Mouse (Mus musculus) kidney, postnatal 0 days (tissue): Measurements from ENCODE around the gene Gm28635. TPM values are rescaled to one million over a fixed set of nuclear protein-coding genes. Genes with fewer than 3 reads are reported as not detected.

Experiments
- ATAC-seq: fragments of 200-750 bp; cut with Nextera tagmentation; replicated peaks from 2 replicates; pipeline ENCODE4 v1.8.0; 2017; ENCODE audit warnings: low read depth, moderate number of reproducible peaks, moderate TSS enrichment, moderate library complexity; ENCODE audit not compliant: low FRiP score
- DNase-seq: peaks from one replicate; pipeline ENCODE4 v3.0.0-alpha.2; 2016; ENCODE audit warnings: low spot score
- H3K27ac ChIP-seq: fragments of 300-500 bp; sonication (generic); 2 replicates; pipeline ENCODE4 v1.5.1; 2014; ENCODE audit warnings: mild to moderate bottlenecking
- H3K27me3 ChIP-seq: fragments of 300-500 bp; sonication (generic); 2 replicates; pipeline ENCODE4 v1.6.1; 2014; ENCODE audit warnings: low read length, mixed read lengths; ENCODE audit not compliant: insufficient read depth
- H3K36me3 ChIP-seq: fragments of 300-500 bp; sonication (generic); 2 replicates; pipeline ENCODE4 v1.6.1; 2014; ENCODE audit warnings: low read length, mixed read lengths; ENCODE audit not compliant: insufficient read depth
- H3K4me1 ChIP-seq: fragments of 300-500 bp; sonication (generic); replicated peaks from 2 replicates; pipeline ENCODE4 v1.6.1; 2014; ENCODE audit warnings: antibody characterized with exemption, low read length, mixed read lengths; ENCODE audit not compliant: insufficient read depth
- H3K4me2 ChIP-seq: fragments of 300-500 bp; sonication (generic); 2 replicates; pipeline ENCODE4 v1.6.1; 2014; ENCODE audit warnings: mild to moderate bottlenecking, low read length, moderate library complexity, mixed read lengths
- H3K4me3 ChIP-seq: fragments of 300-500 bp; sonication (generic); replicated peaks from 2 replicates; pipeline ENCODE4 v1.5.1; 2014; ENCODE audit warnings: low read depth, low read length
- H3K9ac ChIP-seq: fragments of 300-500 bp; sonication (generic); 2 replicates; pipeline ENCODE4 v1.6.1; 2014; ENCODE audit warnings: low read depth, low read length
- H3K9me3 ChIP-seq: fragments of 300-500 bp; sonication (generic); replicated peaks from 2 replicates; pipeline ENCODE4 v1.6.1; 2016; ENCODE audit warnings: low read length, inconsistent platforms, mixed read lengths
- CTCF ChIP-seq: IDR thresholded peaks from 2 replicates; pipeline ENCODE4 v1.5.1; 2016; ENCODE audit warnings: antibody characterized with exemption, low read depth, mild to moderate bottlenecking, moderate library complexity
- WGBS: fragments of 180-500 bp; shearing (Covaris S2); extraction: QIAGEN DNeasy Blood & Tissue Kit; methylation state at CpG from one replicate; pipeline ENCODE4 v1.1.7; 2014; 5-methylcytosine and 5-hydroxymethylcytosine counted together
- polyA plus RNA-seq: library from polyadenylated mRNA; unstranded; fragments of >200 nt; fragmentation: Nextera tagmentation; extraction: Ambion mirVana; gene quantifications from 2 replicates; pipeline ENCODE4 v1.2.1, GENCODE M21; 2015

The Gm28635 gene
- polyA plus RNA-seq, 1 experiment from 2014 or later: not detected

- H3K36me3 ChIP-seq: no peaks in the 10 kb centered on the region
- no peaks in the 10 kb centered on the region for H3K9me3 ChIP-seq
- ATAC-seq (no peak), DNase-seq (peak; percentile 38)
- 25% methylated on average over 4 of the region's 4 CpGs for WGBS
- H3K4me1 ChIP-seq: peaks cover 71% of the 10 kb centered on the region
- 0 out of 2 replicates have a peak, but pooled peaks have one; percentile 8 for TF ChIP-seq CTCF
- no peaks in the 10 kb centered on the region for H3K27me3 ChIP-seq
- no peak overlapping the region for H3K4me3 ChIP-seq
- H3K27ac ChIP-seq: peak overlapping the region; percentile 96
- H3K4me2 ChIP-seq: peak overlapping the region; percentile 48
- peak overlapping the region; percentile 35; the same call in 1 of the 2 replicates for H3K9ac ChIP-seq
Observed at GRCm38 (mm10) chr2:84634934-84635482, 42.8 kb downstream of the Gm28635 start.

DNA sequence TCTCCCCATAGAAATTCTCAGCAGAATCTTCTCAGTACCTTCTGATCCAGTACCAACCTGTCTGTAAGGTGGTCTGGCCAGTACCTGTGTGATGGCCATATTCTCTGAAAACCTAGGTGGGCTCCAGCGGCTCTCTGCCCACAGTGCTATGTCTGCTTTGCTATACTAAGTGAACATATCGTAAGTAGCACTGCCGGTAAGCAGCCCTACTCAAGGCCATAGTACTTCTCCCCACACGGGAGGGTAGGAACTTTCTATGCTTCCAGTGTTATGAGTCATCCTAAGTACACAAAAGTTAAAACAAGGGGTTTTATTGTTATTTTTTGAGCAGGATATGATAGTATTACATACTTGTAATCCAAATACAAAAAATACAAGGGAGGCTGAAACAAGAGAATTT is 43.8 kb downstream of the Gm28635 start:
- no peak for ATAC-seq
- 53% methylated on average over 4 of the region's 4 CpGs for WGBS
- no peak for DNase-seq
- H3K27ac ChIP-seq: peak overlapping the region; percentile 96; the same call in 1 of the 2 replicates
- H3K9ac ChIP-seq: no peak overlapping the region
- H3K27me3 ChIP-seq: no peaks in the 10 kb centered on the region
- no peak overlapping the region for H3K4me3 ChIP-seq
- H3K36me3 ChIP-seq: 0 out of 2 replicates have a peak, but pooled peaks cover 2% of the 10 kb centered on the region
- H3K4me1 ChIP-seq: peaks cover 66% of the 10 kb centered on the region
- no peaks in the 10 kb centered on the region for H3K9me3 ChIP-seq
- H3K4me2 ChIP-seq: peak overlapping the region; percentile 1; the same call in 1 of the 2 replicates
- no peak for TF ChIP-seq CTCF

GRCm38 (mm10) chr2:84632999-84633398 is 44.8 kb downstream of the Gm28635 start:
- H3K9me3 ChIP-seq: no peaks in the 10 kb centered on the region
- TF ChIP-seq CTCF: no peak
- H3K9ac ChIP-seq: no peak overlapping the region
- peak overlapping the region; percentile 41 for H3K4me2 ChIP-seq
- 0 out of 2 replicates have a peak overlapping the region, but pooled peaks have one; percentile 4 for H3K4me3 ChIP-seq
- ATAC-seq: no peak
- no peaks in the 10 kb centered on the region for H3K27me3 ChIP-seq
- peaks cover 56% of the 10 kb centered on the region for H3K4me1 ChIP-seq
- peak; percentile 53 for DNase-seq
- H3K27ac ChIP-seq: peak overlapping the region; percentile 78
- 0% methylated on average over 3 of the region's 3 CpGs for WGBS
- H3K36me3 ChIP-seq: 0 out of 2 replicates have a peak, but pooled peaks cover 3% of the 10 kb centered on the region

DNA sequence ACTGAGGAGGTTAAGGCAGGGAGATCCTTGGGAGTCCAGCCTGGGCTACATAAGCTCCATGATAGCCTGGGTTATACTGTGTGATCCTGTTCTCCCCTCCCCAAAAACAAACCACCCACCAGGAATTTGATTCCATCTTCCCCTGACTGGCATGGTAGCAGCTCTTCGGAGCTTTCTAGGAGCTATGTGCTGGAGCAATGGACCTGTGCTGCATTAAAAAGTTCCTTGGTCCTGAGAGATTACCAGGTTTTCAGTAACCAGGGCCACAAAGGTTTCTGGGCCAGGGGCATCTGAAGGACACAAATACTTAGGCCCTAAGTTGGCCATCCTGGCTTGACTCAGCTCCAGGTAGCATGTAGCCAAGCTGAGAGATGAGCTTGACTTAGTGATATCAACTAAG is 45.8 kb downstream of the Gm28635 start:
- no peak overlapping the region for H3K4me2 ChIP-seq
- ATAC-seq (no peak), DNase-seq (no peak)
- no peaks in the 10 kb centered on the region for H3K9me3 ChIP-seq
- H3K9ac ChIP-seq: no peak overlapping the region
- H3K36me3 ChIP-seq: 0 out of 2 replicates have a peak, but pooled peaks cover 3% of the 10 kb centered on the region
- peaks cover 53% of the 10 kb centered on the region for H3K4me1 ChIP-seq
- H3K27me3 ChIP-seq: no peaks in the 10 kb centered on the region
- peak overlapping the region; percentile 50; the same call in 1 of the 2 replicates for H3K27ac ChIP-seq
- H3K4me3 ChIP-seq: no peak overlapping the region
- TF ChIP-seq CTCF: no peak
- 87% methylated on average over 1 of the region's 1 CpGs for WGBS

DNA sequence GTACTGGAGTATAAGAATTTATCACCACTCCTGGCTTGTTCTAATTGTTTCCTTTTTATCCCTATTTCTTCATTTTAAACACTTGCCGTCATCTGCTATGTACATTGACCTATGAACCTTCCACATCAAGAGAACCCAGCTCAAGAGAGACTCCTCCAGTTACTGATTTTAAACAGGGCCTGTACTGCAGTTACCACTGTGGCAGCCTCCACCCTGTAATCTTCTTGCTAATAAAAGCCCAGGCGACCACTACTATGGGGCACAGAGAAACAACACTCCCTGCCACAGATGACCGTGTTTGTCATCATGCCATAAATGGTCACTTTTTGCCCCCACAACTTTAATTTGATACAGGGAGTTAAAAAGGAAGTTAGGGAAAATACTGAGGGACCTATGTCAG is 50.8 kb downstream of the Gm28635 start:
- Histone ChIP-seq H3K27me3 (no peaks in the 10 kb centered on the region), H3K9ac (no peak overlapping the region), H3K4me2 (no peak overlapping the region), H3K36me3 (peaks cover 7% of the 10 kb centered on the region; the same call in 1 of the 2 replicates), H3K4me3 (no peak overlapping the region), H3K4me1 (peaks cover 28% of the 10 kb centered on the region), H3K27ac (peak overlapping the region; percentile 14; the same call in 1 of the 2 replicates), H3K9me3 (no peaks in the 10 kb centered on the region)
- DNase-seq: peak; percentile 28
- no peak for TF ChIP-seq CTCF
- peak; percentile 58 for ATAC-seq
- WGBS: 27% methylated on average over 3 of the region's 3 CpGs

GRCm38 (mm10) chr2:84626366-84626975 is 51.4 kb downstream of the Gm28635 start:
- no peak overlapping the region for H3K4me2 ChIP-seq
- no peak overlapping the region for H3K9ac ChIP-seq
- peak; percentile 53; the same call in 1 of the 2 replicates for ATAC-seq

More at GRCm38 (mm10) chr2:84626366-84626975, 51.4 kb downstream of the Gm28635 start:
- peak; percentile 33 for DNase-seq
- no peaks in the 10 kb centered on the region for H3K9me3 ChIP-seq
- TF ChIP-seq CTCF: no peak
- H3K4me3 ChIP-seq: no peak overlapping the region
- WGBS: 50% methylated on average over 7 of the region's 7 CpGs
- H3K36me3 ChIP-seq: peaks cover 7% of the 10 kb centered on the region; the same call in 1 of the 2 replicates
- H3K27ac ChIP-seq: peak overlapping the region; percentile 36; the same call in 1 of the 2 replicates
- H3K27me3 ChIP-seq: no peaks in the 10 kb centered on the region
- peaks cover 22% of the 10 kb centered on the region for H3K4me1 ChIP-seq
